Mouse (Mus musculus) bone marrow, adult 2 months (tissue): Measurements from ENCODE around the gene Tle2.

Experiments
- CTCF ChIP-seq: fragments of 200-500 bp; IDR thresholded peaks from 2 replicates; pipeline ENCODE4 v1.5.1; 2011; ENCODE audit warnings: low read length, control low read depth; ENCODE audit not compliant: control insufficient read depth, insufficient read depth
- POLR2A ChIP-seq: fragments of 200-500 bp; IDR thresholded peaks from 2 replicates; pipeline ENCODE4 v1.6.1; 2011; ENCODE audit warnings: low read depth, mild to moderate bottlenecking, control low read depth, low read length, borderline replicate concordance; ENCODE audit not compliant: control insufficient read depth

- TF ChIP-seq CTCF (no peak), POLR2A (no peak)
These were observed 9.0 kb downstream of the Tle2 start for GRCm38 (mm10) chr10:81583347-81583746.
